Mouse (Mus musculus) kidney, postnatal 25 days (tissue): ENCODE measurements around the gene Nr2c2.
A peak's percentile ranks its signal among the peaks of the same experiment; 100 is the strongest.

ENCODE experiments used
- DNase-seq, 2 experiments: peaks; one replicate each; pipeline ENCODE4 v3.0.0; 2021; ENCODE audit warnings: mixed read lengths in 2 of 2

Nr2c2 gene

GRCm38 (mm10) chr6:92131456-92131855 is 40.3 kb downstream of the Nr2c2 start:
- DNase-seq: no peak

GRCm38 (mm10) chr6:92132021-92132911 is 41.1 kb downstream of the Nr2c2 start:
- DNase-seq: peak in 1 of 2 experiments; percentile 11

DNA sequence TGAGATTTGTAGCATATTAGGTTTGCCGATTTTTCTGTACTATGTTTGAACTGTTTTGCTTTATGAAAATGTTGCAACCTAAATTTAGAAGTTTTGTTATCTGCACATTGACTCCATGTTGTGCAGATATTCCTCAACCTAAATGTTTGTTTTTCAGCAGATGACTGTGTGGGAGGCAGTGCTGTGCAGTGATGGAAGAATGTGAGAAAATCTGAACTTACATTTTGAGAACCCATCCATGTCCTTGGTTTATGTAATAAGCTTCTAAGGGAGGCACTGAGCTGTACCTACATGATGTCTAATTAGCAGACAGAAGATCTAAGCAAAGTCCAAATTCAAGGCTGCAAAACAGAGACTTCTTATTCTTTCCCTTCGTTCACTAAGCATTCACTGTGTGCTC is 42.4 kb downstream of the Nr2c2 start:
- no peak for DNase-seq

DNA sequence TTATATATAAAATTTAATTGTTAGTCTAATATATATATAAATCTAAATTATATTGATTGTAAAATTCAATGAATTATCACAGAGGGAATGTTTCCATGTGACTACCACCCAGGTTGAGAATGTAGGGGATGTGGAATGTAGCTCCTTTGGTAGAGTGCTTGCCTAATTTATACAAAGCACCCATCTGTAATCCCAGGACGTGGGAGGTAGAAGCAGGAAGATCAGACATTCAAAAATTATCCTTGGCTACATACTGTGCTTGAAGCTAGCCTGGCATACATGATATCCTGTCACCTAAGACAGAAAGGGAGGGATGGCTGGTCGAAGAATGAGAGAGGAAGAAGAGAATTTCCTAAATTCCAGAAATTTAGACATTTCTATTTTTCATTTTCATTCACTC is 45.2 kb downstream of the Nr2c2 start:
- no peak for DNase-seq

DNA sequence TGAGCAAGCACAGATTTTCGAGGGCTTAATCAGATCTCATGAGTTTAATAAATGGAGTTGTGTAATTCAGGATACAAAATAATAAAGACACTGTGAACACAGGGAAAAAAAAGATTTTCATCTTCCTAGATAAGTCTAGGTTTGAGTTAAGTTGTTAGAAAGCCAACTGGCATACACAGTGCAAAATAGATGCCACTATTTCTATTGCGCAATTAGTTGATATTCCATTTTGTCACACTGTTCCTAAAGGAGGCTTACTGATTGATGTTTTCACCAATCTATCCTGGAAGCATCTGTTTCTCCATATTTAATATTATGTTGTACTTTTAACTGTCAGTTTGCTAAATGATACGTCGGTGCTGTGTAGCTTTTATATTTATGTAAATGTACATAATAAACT is 54.7 kb downstream of the Nr2c2 start:
- DNase-seq: no peak

GRCm38 (mm10) chr6:92153774-92154173 is 62.6 kb downstream of the Nr2c2 start:
- no peak for DNase-seq

DNA sequence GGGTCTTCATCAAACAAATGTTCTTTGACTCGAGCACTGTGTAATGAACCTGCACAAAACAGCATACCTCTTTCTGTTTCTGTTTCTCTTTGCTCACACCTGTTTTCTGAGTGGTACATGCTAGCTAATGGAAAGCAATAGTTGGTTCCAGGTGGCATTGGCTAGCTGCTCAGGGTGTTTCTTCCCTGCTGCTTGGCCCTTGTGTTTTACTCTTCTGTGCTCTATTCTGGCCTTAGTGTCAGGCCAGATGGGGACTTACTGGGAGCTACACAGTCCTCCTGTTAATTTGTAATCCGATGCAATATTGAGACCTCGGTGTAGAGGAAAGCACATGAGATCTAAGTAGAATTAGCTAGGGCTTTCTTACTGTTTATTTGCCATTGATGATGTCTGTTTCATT is 67.6 kb downstream of the Nr2c2 start:
- DNase-seq: no peak

GRCm38 (mm10) chr6:92162724-92163123 is 71.5 kb downstream of the Nr2c2 start:
- no peak for DNase-seq

GRCm38 (mm10) chr6:92176450-92176849 is 85.3 kb downstream of the Nr2c2 start:
- no peak for DNase-seq

GRCm38 (mm10) chr6:92183621-92184131 is 92.5 kb downstream of the Nr2c2 start, which contains the start of gene Mrps25:
Gene Mrps25, minus strand, starts transcription at chr6:92184033.
- DNase-seq: peak; percentile 73 to 83

DNA sequence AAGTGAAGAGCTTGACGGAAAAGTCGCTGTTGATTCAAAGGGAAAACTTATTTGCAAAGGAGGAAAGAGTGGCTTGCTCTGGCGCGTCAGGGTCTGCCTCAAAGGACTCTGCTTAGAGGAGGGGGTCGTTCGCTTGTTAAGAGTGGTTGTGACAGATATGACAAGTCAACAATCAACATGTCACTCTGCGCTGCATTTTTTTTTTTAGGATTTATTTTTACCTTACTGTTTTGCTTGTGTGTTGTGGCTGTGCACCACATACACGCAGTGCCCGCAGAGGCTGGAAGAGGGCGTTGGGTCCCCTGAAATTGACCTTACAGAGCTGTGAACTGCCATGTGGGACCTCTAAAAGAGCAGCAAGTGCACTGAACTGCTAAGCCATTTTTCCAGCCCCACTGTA is 93.0 kb downstream of the Nr2c2 start:
- DNase-seq: no peak

DNA sequence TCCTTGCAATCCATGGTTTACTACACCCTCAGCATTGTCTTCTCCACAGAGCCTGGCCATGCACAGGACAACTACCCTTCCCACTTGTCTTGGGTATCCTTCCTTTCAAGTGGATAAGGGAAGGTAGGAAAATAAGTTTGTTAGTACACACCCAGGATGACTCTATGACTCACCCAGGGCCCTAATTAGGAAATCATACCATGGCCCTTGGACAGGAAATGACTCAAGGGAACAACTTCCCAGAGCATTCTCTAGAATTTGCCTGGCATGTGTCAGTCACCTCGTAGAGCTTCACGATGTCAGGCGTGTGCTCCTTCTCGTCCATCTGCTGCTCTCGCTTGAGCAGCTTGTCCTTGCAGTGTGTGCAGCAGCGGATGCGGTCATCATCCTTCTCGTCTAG is 108.2 kb downstream of the Nr2c2 start:
- no peak for DNase-seq

- peak in 1 of 2 experiments; percentile 36 for DNase-seq
These were observed 123.0 kb downstream of the Nr2c2 start for GRCm38 (mm10) chr6:92214055-92214772.

DNA sequence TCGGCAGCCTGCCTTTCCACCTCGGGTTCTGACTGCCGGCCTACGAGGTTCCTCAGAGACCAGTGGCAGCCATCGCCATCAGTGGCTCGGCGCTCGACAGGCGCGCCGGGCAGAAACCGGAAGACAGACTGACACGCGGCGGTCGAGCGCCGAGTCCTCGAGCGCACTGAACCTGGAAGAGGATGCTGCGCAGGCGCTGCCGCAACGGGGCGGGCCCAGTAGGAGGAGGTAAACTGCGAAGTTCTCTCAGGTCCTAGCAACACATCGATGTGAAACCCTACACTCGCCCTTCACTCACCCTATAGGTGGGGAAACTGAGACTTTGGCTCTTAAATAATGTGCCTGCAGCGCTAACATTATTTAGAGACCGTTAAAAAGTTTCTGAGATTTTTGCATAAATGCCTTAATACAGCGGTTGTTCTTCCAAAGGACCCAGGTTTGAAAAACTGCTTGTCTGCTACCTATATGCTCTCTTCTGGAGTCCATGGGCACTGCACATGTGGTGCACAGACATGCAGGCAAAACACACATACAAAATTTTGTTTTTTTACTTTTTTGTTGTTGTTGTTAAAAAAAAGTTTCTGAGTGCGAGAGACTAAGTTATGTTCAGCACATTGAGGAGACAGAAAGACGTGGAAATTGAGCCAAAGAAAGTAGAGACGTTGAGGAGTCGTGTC is 123.7 kb downstream of the Nr2c2 start, which contains the start of gene Rbsn:
Gene Rbsn (minus strand): TSS at position 153 of the 677 bp plus-strand sequence.
- DNase-seq: peak; percentile 93 to 97

- peak; percentile 80 to 83 for DNase-seq
These were observed 128.3 kb downstream of the Nr2c2 start for GRCm38 (mm10) chr6:92219445-92219844.

GRCm38 (mm10) chr6:92221604-92222003 is 130.4 kb downstream of the Nr2c2 start:
- peak; percentile 44 to 78 for DNase-seq

- peak; percentile 15 to 64 for DNase-seq
These were observed 130.8 kb downstream of the Nr2c2 start for GRCm38 (mm10) chr6:92222021-92222420.
